Mouse (Mus musculus) midbrain, embryonic 13.5 days (tissue): ENCODE measurements around the gene Mfsd6l. TPM values are rescaled to one million over a fixed set of nuclear protein-coding genes. Genes with fewer than 3 reads are reported as not detected.

Source experiments
- ATAC-seq: fragments of 200-750 bp; cut with Nextera tagmentation; 2 replicates; pipeline ENCODE4 v1.8.0; 2017; ENCODE audit warnings: mild to moderate bottlenecking, moderate TSS enrichment, moderate library complexity
- H3K27ac ChIP-seq: fragments of 300-500 bp; sonication (generic); 2 replicates; pipeline ENCODE4 v1.5.1; 2015; ENCODE audit warnings: inconsistent platforms, mild to moderate bottlenecking, moderate library complexity
- H3K27me3 ChIP-seq: fragments of 300-500 bp; sonication (generic); 2 replicates; pipeline ENCODE4 v1.6.1; 2015; ENCODE audit warnings: mild to moderate bottlenecking, inconsistent platforms
- H3K36me3 ChIP-seq: fragments of 300-500 bp; sonication (generic); 2 replicates; pipeline ENCODE4 v1.6.1; 2015; ENCODE audit warnings: mild to moderate bottlenecking, inconsistent platforms
- H3K4me1 ChIP-seq: fragments of 300-500 bp; sonication (generic); replicated peaks from 2 replicates; pipeline ENCODE4 v1.6.1; 2015; ENCODE audit warnings: inconsistent platforms
- H3K4me2 ChIP-seq: fragments of 300-500 bp; sonication (generic); replicated peaks from 2 replicates; pipeline ENCODE4 v1.6.1; 2015; ENCODE audit warnings: moderate library complexity, mild to moderate bottlenecking, inconsistent platforms
- H3K4me3 ChIP-seq: fragments of 300-500 bp; sonication (generic); replicated peaks from 2 replicates; pipeline ENCODE4 v1.5.1; 2015; ENCODE audit warnings: mild to moderate bottlenecking, inconsistent platforms
- H3K9ac ChIP-seq: fragments of 300-500 bp; sonication (generic); replicated peaks from 2 replicates; pipeline ENCODE4 v1.6.1; 2015; ENCODE audit warnings: mild to moderate bottlenecking, inconsistent platforms
- H3K9me3 ChIP-seq: fragments of 300-500 bp; sonication (generic); 2 replicates; pipeline ENCODE4 v1.6.1; 2016; ENCODE audit warnings: mild to moderate bottlenecking, inconsistent platforms
- WGBS: fragments of 180-500 bp; shearing (Covaris S2); methylation state at CpG from one replicate; pipeline ENCODE4 v1.1.7; 2015; 5-methylcytosine and 5-hydroxymethylcytosine counted together
- polyA plus RNA-seq: library from polyadenylated mRNA; unstranded; fragments of >200 nt; fragmentation: Nextera tagmentation; extraction: Ambion mirVana; gene quantifications from 2 replicates; pipeline ENCODE4 v1.2.1, GENCODE M21; 2015

The Mfsd6l gene
- polyA plus RNA-seq, 1 experiment from 2014 or later, result not detected

GRCm38 (mm10) chr11:68532773-68533172, 23.2 kb upstream of the Mfsd6l start:
- Histone ChIP-seq H3K36me3 (no peaks in the 10 kb centered on the region), H3K4me2 (no peak overlapping the region), H3K27me3 (no peaks in the 10 kb centered on the region), H3K4me1 (0 out of 2 replicates have a peak, but pooled peaks cover 3% of the 10 kb centered on the region), H3K4me3 (no peak overlapping the region), H3K27ac (no peak overlapping the region), H3K9me3 (no peaks in the 10 kb centered on the region), H3K9ac (no peak overlapping the region)
- ATAC-seq, result no peak
- 85% methylated on average over 5 of the region's 5 CpGs for WGBS

DNA sequence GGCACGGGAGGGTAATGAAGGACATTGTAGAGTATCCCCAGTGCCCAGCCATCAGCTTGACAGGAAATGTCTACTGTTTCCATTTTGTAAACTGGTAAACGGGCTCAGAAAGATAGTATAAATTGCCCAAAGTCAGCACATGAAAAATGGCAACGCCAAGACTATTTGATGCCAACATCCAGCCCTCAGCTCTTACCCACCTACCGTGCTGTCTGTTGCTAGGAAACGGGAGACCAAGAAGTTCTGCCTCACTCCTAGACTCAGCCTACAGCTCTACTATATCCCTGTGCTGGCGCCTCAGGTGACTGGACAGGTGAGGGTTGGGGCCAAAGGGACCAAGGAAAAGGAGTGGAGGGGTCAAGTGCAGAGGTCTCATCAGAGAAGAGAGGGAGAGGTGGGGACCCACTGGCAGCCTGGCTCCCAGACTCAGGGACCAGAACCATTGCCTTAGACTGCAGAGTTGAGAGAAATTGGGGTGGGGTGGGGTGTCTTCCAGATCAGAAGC, 22.0 kb upstream of the Mfsd6l start:
- Histone ChIP-seq H3K27ac (no peak overlapping the region), H3K4me1 (0 out of 2 replicates have a peak, but pooled peaks cover 3% of the 10 kb centered on the region), H3K27me3 (no peaks in the 10 kb centered on the region), H3K9ac (no peak overlapping the region), H3K4me3 (no peak overlapping the region), H3K4me2 (no peak overlapping the region), H3K9me3 (no peaks in the 10 kb centered on the region), H3K36me3 (no peaks in the 10 kb centered on the region)
- 83% methylated on average over 6 of the region's 6 CpGs for WGBS
- no peak for ATAC-seq

DNA sequence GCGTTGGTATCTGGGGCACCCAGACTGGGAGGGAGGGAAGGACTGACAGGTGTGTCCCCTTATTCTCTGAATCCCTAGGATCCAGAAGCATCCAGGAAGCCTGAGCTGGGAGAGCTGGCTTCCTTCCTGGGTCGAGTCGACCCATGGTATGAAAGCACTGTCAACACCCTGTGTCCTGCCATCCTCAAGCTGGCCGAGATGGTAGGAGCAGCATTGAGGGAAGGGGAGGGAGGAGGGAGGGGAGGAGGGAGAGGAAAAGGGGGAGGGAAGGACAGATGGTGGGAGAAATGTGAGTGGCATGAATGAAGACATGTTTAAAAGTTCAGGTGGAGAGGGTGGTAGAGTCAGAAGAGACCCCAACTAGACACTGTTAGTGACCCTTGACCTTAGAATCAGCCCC, 20.0 kb upstream of the Mfsd6l start:
- H3K9ac ChIP-seq, result no peak overlapping the region
- H3K9me3 ChIP-seq, result no peaks in the 10 kb centered on the region
- no peak overlapping the region for H3K4me2 ChIP-seq
- ATAC-seq, result no peak
- 0 out of 2 replicates have a peak, but pooled peaks cover 3% of the 10 kb centered on the region for H3K4me1 ChIP-seq
- WGBS, result 75% methylated on average over 4 of the region's 4 CpGs
- no peak overlapping the region for H3K4me3 ChIP-seq
- H3K27me3 ChIP-seq, result no peaks in the 10 kb centered on the region
- no peaks in the 10 kb centered on the region for H3K36me3 ChIP-seq
- H3K27ac ChIP-seq, result no peak overlapping the region

GRCm38 (mm10) chr11:68536465-68536864, 19.5 kb upstream of the Mfsd6l start:
- H3K4me1 ChIP-seq, result 0 out of 2 replicates have a peak, but pooled peaks cover 3% of the 10 kb centered on the region
- H3K9me3 ChIP-seq, result no peaks in the 10 kb centered on the region
- H3K9ac ChIP-seq, result no peak overlapping the region
- no peak overlapping the region for H3K4me3 ChIP-seq
- H3K27ac ChIP-seq, result no peak overlapping the region
- no peaks in the 10 kb centered on the region for H3K27me3 ChIP-seq
- no peak for ATAC-seq
- WGBS, result 50% methylated on average over 4 of the region's 4 CpGs
- no peak overlapping the region for H3K4me2 ChIP-seq
- H3K36me3 ChIP-seq, result no peaks in the 10 kb centered on the region

DNA sequence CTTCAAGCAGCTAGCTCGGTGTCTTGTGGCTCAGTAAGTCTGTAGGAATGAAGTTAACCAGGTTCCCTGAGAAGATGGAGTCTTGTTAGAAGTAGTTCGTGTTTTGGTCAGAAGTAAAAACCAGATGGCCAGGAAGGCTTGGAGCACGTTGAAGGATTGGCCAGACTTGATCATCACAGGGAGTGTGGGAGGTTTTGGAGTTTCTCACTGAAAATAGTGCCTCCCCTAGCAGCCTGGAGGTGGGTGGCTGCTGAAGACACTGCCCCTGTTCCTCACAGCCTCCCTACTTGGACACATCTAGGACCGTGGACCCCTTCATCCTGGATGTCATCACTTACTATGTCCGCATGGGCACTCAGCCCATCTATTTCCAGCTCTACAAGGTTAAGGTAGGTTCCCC, 16.4 kb upstream of the Mfsd6l start:
- no peak overlapping the region for H3K4me2 ChIP-seq
- H3K9me3 ChIP-seq, result no peaks in the 10 kb centered on the region
- H3K4me3 ChIP-seq, result no peak overlapping the region
- no peaks in the 10 kb centered on the region for H3K36me3 ChIP-seq
- H3K27me3 ChIP-seq, result no peaks in the 10 kb centered on the region
- WGBS, result 59% methylated on average over 5 of the region's 5 CpGs
- peaks cover 6% of the 10 kb centered on the region; the same call in 1 of the 2 replicates for H3K4me1 ChIP-seq
- no peak for ATAC-seq
- no peak overlapping the region for H3K27ac ChIP-seq
- H3K9ac ChIP-seq, result no peak overlapping the region

DNA sequence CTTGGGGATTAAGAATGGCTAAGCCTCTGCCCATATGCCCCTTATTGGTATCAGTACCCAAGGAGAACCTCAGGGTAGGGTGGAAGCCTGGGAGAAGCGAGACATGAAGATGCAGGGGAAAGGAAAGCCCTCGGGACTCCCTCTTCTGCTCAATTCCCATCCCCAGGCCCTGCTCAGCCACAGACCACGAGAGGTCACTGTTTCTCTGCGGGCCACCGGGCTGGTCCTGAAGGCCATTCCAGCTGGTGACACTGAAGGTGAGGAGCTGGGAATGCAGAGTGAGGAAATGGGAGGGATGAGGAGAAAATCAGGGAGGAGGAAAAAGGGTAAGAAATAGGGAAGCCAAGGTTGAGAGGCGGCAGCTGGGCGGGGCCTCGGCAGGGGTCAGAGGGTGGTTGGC, 11.4 kb upstream of the Mfsd6l start:
- H3K27me3 ChIP-seq, result no peaks in the 10 kb centered on the region
- no peak overlapping the region for H3K4me3 ChIP-seq
- peaks cover 7% of the 10 kb centered on the region; the same call in 1 of the 2 replicates for H3K4me1 ChIP-seq
- no peaks in the 10 kb centered on the region for H3K36me3 ChIP-seq
- no peak overlapping the region for H3K27ac ChIP-seq
- 16% methylated on average over 8 of the region's 8 CpGs for WGBS
- ATAC-seq, result no peak
- H3K4me2 ChIP-seq, result no peak overlapping the region
- no peak overlapping the region for H3K9ac ChIP-seq
- no peaks in the 10 kb centered on the region for H3K9me3 ChIP-seq

DNA sequence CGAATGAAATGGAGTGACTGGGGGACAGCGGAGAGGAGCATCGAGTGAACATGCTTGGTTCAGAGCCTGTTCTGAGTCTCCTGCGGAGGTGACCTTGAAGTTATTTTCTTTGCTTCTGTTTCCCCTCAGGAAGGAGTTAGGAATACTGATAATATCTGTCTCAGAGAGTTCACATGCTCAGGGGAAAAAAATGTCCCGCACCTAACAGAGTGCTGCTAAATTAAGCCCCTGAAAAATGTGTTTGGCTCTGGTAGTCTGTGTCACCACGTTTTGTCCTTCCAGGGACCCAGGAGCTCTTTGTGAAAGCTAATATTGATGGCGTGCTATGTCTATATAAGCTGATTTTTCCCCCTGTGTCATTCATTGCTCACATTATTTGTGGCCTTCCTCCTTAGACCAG, 10.8 kb upstream of the Mfsd6l start:
- WGBS, result 58% methylated on average over 7 of the region's 7 CpGs
- ATAC-seq, result no peak
- H3K27me3 ChIP-seq, result no peaks in the 10 kb centered on the region

GRCm38 (mm10) chr11:68545682-68546222, 10.2 kb upstream of the Mfsd6l start:
- H3K9ac ChIP-seq, result no peak overlapping the region
- ATAC-seq, result no peak
- H3K27me3 ChIP-seq, result no peaks in the 10 kb centered on the region
- WGBS, result 88% methylated on average over 8 of the region's 8 CpGs
- H3K4me2 ChIP-seq, result no peak overlapping the region
- no peaks in the 10 kb centered on the region for H3K9me3 ChIP-seq
- H3K4me1 ChIP-seq, result peaks cover 7% of the 10 kb centered on the region; the same call in 1 of the 2 replicates
- H3K4me3 ChIP-seq, result no peak overlapping the region
- no peaks in the 10 kb centered on the region for H3K36me3 ChIP-seq
- H3K27ac ChIP-seq, result no peak overlapping the region

More for the DNA sequence above, 10.8 kb upstream of the Mfsd6l start:
- H3K9ac ChIP-seq, result no peak overlapping the region
- H3K4me3 ChIP-seq, result no peak overlapping the region
- no peaks in the 10 kb centered on the region for H3K36me3 ChIP-seq
- no peaks in the 10 kb centered on the region for H3K9me3 ChIP-seq
- no peak overlapping the region for H3K27ac ChIP-seq
- peaks cover 7% of the 10 kb centered on the region; the same call in 1 of the 2 replicates for H3K4me1 ChIP-seq
- no peak overlapping the region for H3K4me2 ChIP-seq

- Histone ChIP-seq H3K36me3 (no peaks in the 10 kb centered on the region), H3K4me1 (peaks cover 7% of the 10 kb centered on the region; the same call in 1 of the 2 replicates), H3K27ac (no peak overlapping the region), H3K4me3 (no peak overlapping the region), H3K4me2 (no peak overlapping the region), H3K9ac (no peak overlapping the region), H3K9me3 (no peaks in the 10 kb centered on the region), H3K27me3 (no peaks in the 10 kb centered on the region)
- 78% methylated on average over 2 of the region's 2 CpGs for WGBS
- ATAC-seq, result no peak
Observed at GRCm38 (mm10) chr11:68547484-68547883, 8.5 kb upstream of the Mfsd6l start.

- Histone ChIP-seq H3K9ac (no peak overlapping the region), H3K27me3 (no peaks in the 10 kb centered on the region), H3K4me2 (no peak overlapping the region), H3K9me3 (no peaks in the 10 kb centered on the region), H3K4me3 (no peak overlapping the region), H3K4me1 (peaks cover 5% of the 10 kb centered on the region; the same call in 1 of the 2 replicates), H3K27ac (no peak overlapping the region), H3K36me3 (no peaks in the 10 kb centered on the region)
- 46% methylated on average over 3 of the region's 3 CpGs for WGBS
- ATAC-seq, result no peak
Observed at GRCm38 (mm10) chr11:68549597-68549996, 6.4 kb upstream of the Mfsd6l start.

DNA sequence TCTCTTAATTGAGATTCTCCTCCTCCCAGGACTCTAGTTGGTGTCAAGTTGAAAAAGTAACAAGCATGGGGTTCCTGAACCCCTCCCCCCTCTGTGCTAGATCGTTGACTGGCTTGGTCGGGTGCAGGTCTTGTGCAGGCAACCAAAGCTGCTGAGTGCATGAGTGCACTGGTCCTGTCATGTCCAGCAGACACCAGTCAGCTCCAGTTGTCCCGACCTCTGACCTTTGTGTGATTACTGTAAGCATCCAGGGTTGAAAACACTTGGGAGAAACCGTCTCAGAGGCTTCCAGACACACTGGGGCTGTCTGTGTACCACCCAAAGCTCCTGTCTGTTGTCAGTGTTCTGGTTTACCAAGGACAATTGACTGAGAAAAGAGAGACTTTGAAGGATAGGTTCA, 5.6 kb upstream of the Mfsd6l start:
- peaks cover under 1% of the 10 kb centered on the region; the same call in 1 of the 2 replicates for H3K27me3 ChIP-seq
- WGBS, result 65% methylated on average over 4 of the region's 4 CpGs
- H3K4me3 ChIP-seq, result no peak overlapping the region
- no peak overlapping the region for H3K4me2 ChIP-seq
- no peak for ATAC-seq
- H3K36me3 ChIP-seq, result no peaks in the 10 kb centered on the region
- no peak overlapping the region for H3K27ac ChIP-seq
- no peaks in the 10 kb centered on the region for H3K9me3 ChIP-seq
- no peaks in the 10 kb centered on the region for H3K4me1 ChIP-seq
- no peak overlapping the region for H3K9ac ChIP-seq

- Histone ChIP-seq H3K4me2 (no peak overlapping the region), H3K4me3 (no peak overlapping the region), H3K9me3 (no peaks in the 10 kb centered on the region), H3K27ac (no peak overlapping the region), H3K36me3 (no peaks in the 10 kb centered on the region), H3K4me1 (peaks cover 6% of the 10 kb centered on the region), H3K27me3 (peaks cover 13% of the 10 kb centered on the region), H3K9ac (no peak overlapping the region)
- no peak for ATAC-seq
- WGBS, result 42% methylated on average over 8 of the region's 8 CpGs
Observed at GRCm38 (mm10) chr11:68553981-68554471, 2.0 kb upstream of the Mfsd6l start.

DNA sequence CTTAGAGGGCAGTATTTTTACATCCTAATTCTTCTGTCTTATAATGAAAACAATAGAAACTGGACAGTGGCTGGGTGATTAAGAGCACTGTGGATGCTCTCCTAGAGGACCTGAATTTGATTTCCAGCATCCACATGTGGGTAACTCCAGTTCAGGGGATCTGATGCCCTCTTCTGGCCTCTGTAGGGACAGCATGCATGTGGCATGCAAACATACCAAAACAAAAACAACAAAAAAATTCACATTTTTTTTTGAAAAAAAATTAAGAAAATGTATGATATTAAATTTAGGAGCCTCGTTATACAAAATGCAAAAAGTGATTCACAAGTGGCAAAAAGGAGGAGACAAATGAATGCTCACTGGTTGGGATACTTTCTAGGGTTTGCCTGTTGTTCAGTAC, 3.6 kb downstream of the Mfsd6l start:
- Histone ChIP-seq H3K9me3 (no peaks in the 10 kb centered on the region), H3K27me3 (peaks cover 16% of the 10 kb centered on the region), H3K4me3 (no peak overlapping the region), H3K36me3 (no peaks in the 10 kb centered on the region), H3K27ac (no peak overlapping the region), H3K9ac (no peak overlapping the region), H3K4me1 (peaks cover 6% of the 10 kb centered on the region), H3K4me2 (no peak overlapping the region)
- ATAC-seq, result no peak
- WGBS, result 68% methylated on average over 1 of the region's 1 CpGs
